8 mouse cellular contexts compared by ENCODE assay signal in the genomic region with DNA sequence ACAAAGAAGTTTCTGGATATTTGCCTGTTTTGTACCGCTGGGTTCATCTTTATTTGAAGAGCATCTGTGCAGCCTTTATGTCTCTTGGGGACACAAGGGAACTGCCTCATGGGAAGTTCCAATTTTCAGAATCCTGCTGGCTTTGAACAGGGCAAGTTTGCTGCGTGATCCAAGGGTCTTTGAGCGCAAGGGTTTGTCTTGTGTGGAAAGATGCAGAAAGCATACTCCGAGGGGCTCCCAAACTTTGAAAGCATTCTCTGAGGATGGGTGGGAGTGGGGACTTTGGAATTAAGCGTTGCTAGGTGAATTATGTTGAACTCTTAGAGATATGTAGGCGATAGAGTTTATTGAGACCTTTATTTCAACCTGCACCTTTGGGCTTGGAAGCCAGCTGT.
DNase-seq lines count a peak whose midpoint lies in the region; ATAC-seq and TF ChIP-seq lines count a peak whose summit lies in the region.
"Had no signal": no experiment of that assay in that cellular context is flagged by ENCODE, and none has a peak within 500 bp of the region (broad histone marks: within the 10 kb centered on the region; RNA-seq: fewer than 3 reads in every experiment).

No protein-coding gene starts in this region.

- TF ChIP-seq CTCF in liver, postnatal 0 days (IDR thresholded peaks at IDR 0.05; ENCODE audit: low read depth): no peak

- H3K9ac ChIP-seq in liver, embryonic 12.5 days: no peak overlapping the region
- H3K9ac ChIP-seq in liver, postnatal 0 days (replicated peaks): no peak overlapping the region
- H3K9ac ChIP-seq in forebrain, embryonic 13.5 days: peak overlapping the region; percentile 74
- no peak overlapping the region for H3K9ac ChIP-seq in stomach, embryonic 14.5 days (replicated peaks; ENCODE audit: low read depth, low read length)

- peak overlapping the region; percentile 40 for H3K4me2 ChIP-seq in liver, embryonic 12.5 days
- H3K4me2 ChIP-seq in liver, postnatal 0 days (ENCODE audit: low read depth, low read length): no peak overlapping the region
- H3K4me2 ChIP-seq in forebrain, embryonic 13.5 days: peak overlapping the region; percentile 82
- H3K4me2 ChIP-seq in stomach, embryonic 14.5 days (replicated peaks; ENCODE audit: low read depth, low read length): peak overlapping the region; percentile 59

- no peaks in the 10 kb centered on the region for H3K36me3 ChIP-seq in liver, embryonic 12.5 days
- H3K36me3 ChIP-seq in liver, postnatal 0 days (replicated peaks; ENCODE audit: insufficient read depth, low read length): no peaks in the 10 kb centered on the region
- H3K36me3 ChIP-seq in forebrain, embryonic 13.5 days (ENCODE audit: poor library complexity, severe bottlenecking): no peaks in the 10 kb centered on the region
- no peaks in the 10 kb centered on the region for H3K36me3 ChIP-seq in limb, embryonic 10.5 days
- no peaks in the 10 kb centered on the region for H3K36me3 ChIP-seq in stomach, embryonic 14.5 days (ENCODE audit: control insufficient read depth, insufficient read depth, low read length)

- WGBS in liver, embryonic 12.5 days (ENCODE audit: insufficient replicate concordance): 11% methylated on average over 6 of the region's 6 CpGs
- 5% methylated on average over 6 of the region's 6 CpGs for WGBS in liver, postnatal 0 days (ENCODE audit: insufficient replicate concordance)
- WGBS in forebrain, embryonic 13.5 days: 3% methylated on average over 6 of the region's 6 CpGs
- 6% methylated on average over 6 of the region's 6 CpGs for WGBS in limb, embryonic 10.5 days
- 8% methylated on average over 6 of the region's 6 CpGs for WGBS in stomach, embryonic 14.5 days

- peaks cover 27% of the 10 kb centered on the region for H3K27me3 ChIP-seq in liver, embryonic 12.5 days (replicated peaks)
- peaks cover 17% of the 10 kb centered on the region; the same call in 1 of the 2 replicates for H3K27me3 ChIP-seq in liver, postnatal 0 days (ENCODE audit: insufficient read depth, low read length)
- no peaks in the 10 kb centered on the region for H3K27me3 ChIP-seq in forebrain, embryonic 13.5 days
- peaks cover 34% of the 10 kb centered on the region for H3K27me3 ChIP-seq in limb, embryonic 10.5 days (ENCODE audit: low read depth, poor library complexity, severe bottlenecking)
- no peaks in the 10 kb centered on the region for H3K27me3 ChIP-seq in stomach, embryonic 14.5 days (ENCODE audit: control insufficient read depth, insufficient read depth, low read length)

- DNase-seq in liver, postnatal 0 days: no peak
- no peak for DNase-seq in limb, embryonic 10.5 days (ENCODE audit: low spot score)
- DNase-seq in spleen, postnatal 36 days (ENCODE audit: low spot score in 2 of 2): no peak
- DNase-seq in frontal cortex, postnatal 25 days (ENCODE audit: low spot score in 2 of 2): no peak
- DNase-seq: gastrocnemius, postnatal 10 days had no signal

- TF ChIP-seq EP300 in liver, postnatal 0 days (IDR thresholded peaks at IDR 0.05; ENCODE audit: low read depth): no peak

- 0 out of 2 replicates have a peak overlapping the region, but pooled peaks have one; percentile 12 for H3K4me3 ChIP-seq in liver, embryonic 12.5 days
- H3K4me3 ChIP-seq in liver, postnatal 0 days (ENCODE audit: low read depth, low read length): no peak overlapping the region
- peak overlapping the region; percentile 58 for H3K4me3 ChIP-seq in forebrain, embryonic 13.5 days
- peak overlapping the region; percentile 55 for H3K4me3 ChIP-seq in limb, embryonic 10.5 days
- peak overlapping the region; percentile 35 for H3K4me3 ChIP-seq in stomach, embryonic 14.5 days (ENCODE audit: low read depth, low read length)

- no peaks in the 10 kb centered on the region for H3K4me1 ChIP-seq in liver, embryonic 12.5 days
- H3K4me1 ChIP-seq in liver, postnatal 0 days (ENCODE audit: insufficient read depth): no peaks in the 10 kb centered on the region
- peaks cover 14% of the 10 kb centered on the region; the same call in 1 of the 2 replicates for H3K4me1 ChIP-seq in forebrain, embryonic 13.5 days
- peaks cover 14% of the 10 kb centered on the region for H3K4me1 ChIP-seq in limb, embryonic 10.5 days
- no peaks in the 10 kb centered on the region; the same call in 1 of the 2 replicates for H3K4me1 ChIP-seq in stomach, embryonic 14.5 days (ENCODE audit: control insufficient read depth, insufficient read depth, low read length)

- no peak for ATAC-seq in liver, embryonic 12.5 days
- ATAC-seq in liver, postnatal 0 days: no peak
- peak; percentile 7; the same call in 1 of the 2 replicates for ATAC-seq in forebrain, embryonic 13.5 days
- ATAC-seq in stomach, embryonic 14.5 days (ENCODE audit: insufficient number of reproducible peaks, insufficient read depth, low FRiP score, low read depth): no peak

- no peaks in the 10 kb centered on the region for H3K9me3 ChIP-seq in liver, embryonic 12.5 days (replicated peaks)
- no peaks in the 10 kb centered on the region for H3K9me3 ChIP-seq in liver, postnatal 0 days (ENCODE audit: low read length)
- H3K9me3 ChIP-seq in forebrain, embryonic 13.5 days (replicated peaks): no peaks in the 10 kb centered on the region
- H3K9me3 ChIP-seq in limb, embryonic 10.5 days (replicated peaks): no peaks in the 10 kb centered on the region
- no peaks in the 10 kb centered on the region for H3K9me3 ChIP-seq in stomach, embryonic 14.5 days (ENCODE audit: control insufficient read depth, low read depth, low read length)

- no peak overlapping the region for H3K27ac ChIP-seq in liver, embryonic 12.5 days
- no peak overlapping the region for H3K27ac ChIP-seq in liver, postnatal 0 days (ENCODE audit: low read depth)
- H3K27ac ChIP-seq in forebrain, embryonic 13.5 days: peak overlapping the region; percentile 63
- H3K27ac ChIP-seq in limb, embryonic 10.5 days: no peak overlapping the region
- H3K27ac ChIP-seq in stomach, embryonic 14.5 days (ENCODE audit: low read length): no peak overlapping the region
